Comparison of ENCODE assay signal across 12 mouse cellular contexts in genomic region chr16:33163330-33164090, GRCm38 (mm10). TPM values are rescaled to one million over a fixed set of nuclear protein-coding genes. Genes with fewer than 3 reads are reported as not detected.
A peak's percentile ranks its signal among the peaks of the same experiment; 100 is the strongest.
DNase-seq lines count a peak whose midpoint lies in the region; ATAC-seq lines count a peak whose summit lies in the region.
"Had no signal": no experiment of that assay in that cellular context is flagged by ENCODE, and none has a peak within 500 bp of the region (broad histone marks: within the 10 kb centered on the region; RNA-seq: fewer than 3 reads in every experiment).

No protein-coding gene starts in this region.

- H3K4me2 ChIP-seq in liver, embryonic 16.5 days (ENCODE audit: low read depth, low read length) = no peak overlapping the region
- H3K4me2 ChIP-seq: forebrain, embryonic 13.5 days; neural tube, embryonic 15.5 days had no signal

- DNase-seq in liver = no peak
- DNase-seq in adrenal gland, adult 18-20 months (ENCODE audit: low spot score in 2 of 2) = peak; percentile 51 to 68
- peak; percentile 84 for DNase-seq in adrenal gland, postnatal 25 days
- DNase-seq in heart, postnatal 14 days = peak; percentile 52 to 67
- no peak for DNase-seq in left cerebral cortex, adult 18-20 months (ENCODE audit: low spot score in 2 of 2)
- no peak for DNase-seq in urinary bladder, adult 2 months (ENCODE audit: low spot score)
- DNase-seq: right cerebral cortex, postnatal 4 days had no signal

- intact Hi-C loops in heart, postnatal 14 days (cut with DNase I) = no loop called here

- H3K9me3 ChIP-seq in liver, embryonic 16.5 days (replicated peaks; ENCODE audit: control insufficient read depth, low read length) = 0 out of 2 replicates have a peak, but pooled peaks cover 2% of the 10 kb centered on the region
- H3K9me3 ChIP-seq: forebrain, embryonic 13.5 days; neural tube, embryonic 15.5 days had no signal

- H3K4me3 ChIP-seq in liver, embryonic 16.5 days (ENCODE audit: low read depth, low read length) = no peak overlapping the region
- H3K4me3 ChIP-seq: forebrain, embryonic 13.5 days; neural tube, embryonic 15.5 days had no signal

- no peak overlapping the region for H3K27ac ChIP-seq in liver, embryonic 16.5 days (ENCODE audit: low read length)
- H3K27ac ChIP-seq: forebrain, embryonic 13.5 days; neural tube, embryonic 15.5 days had no signal

- H3K9ac ChIP-seq in liver, embryonic 16.5 days (ENCODE audit: low read depth, low read length) = no peak overlapping the region
- H3K9ac ChIP-seq: forebrain, embryonic 13.5 days; neural tube, embryonic 15.5 days had no signal

- no peaks in the 10 kb centered on the region for H3K4me1 ChIP-seq in liver, embryonic 16.5 days (ENCODE audit: control insufficient read depth, low read depth, low read length)
- H3K4me1 ChIP-seq: forebrain, embryonic 13.5 days; neural tube, embryonic 15.5 days had no signal

- no peaks in the 10 kb centered on the region for H3K27me3 ChIP-seq in liver, embryonic 16.5 days (ENCODE audit: control insufficient read depth, insufficient read depth, low read depth, low read length)
- H3K27me3 ChIP-seq: CH12.LX; forebrain, embryonic 13.5 days; neural tube, embryonic 15.5 days had no signal

- WGBS in liver, embryonic 16.5 days (ENCODE audit: insufficient replicate concordance) = 53% methylated on average over 13 of the region's 13 CpGs

- no peaks in the 10 kb centered on the region for H3K36me3 ChIP-seq in liver, embryonic 16.5 days (ENCODE audit: control insufficient read depth, insufficient read depth)
- H3K36me3 ChIP-seq: neural tube, embryonic 15.5 days had no signal

- peak; percentile 75 for ATAC-seq in liver, embryonic 16.5 days (ENCODE audit: low read depth)
- ATAC-seq: forebrain, embryonic 13.5 days; intestine, embryonic 16.5 days had no signal

RNA-seq across cellular contexts. Expression of gene Osbpl11, which starts 21.4 kb away (rescaled TPM):
- 4.1 and 4.4 TPM in 2 replicates for polyA plus RNA-seq in liver, embryonic 16.5 days (2015; fragmentation: Nextera tagmentation; extraction: Ambion mirVana)
- total RNA-seq in adrenal gland, adult 18-20 months (2021) = 10 to 100 TPM; 44.9 to 47.3 TPM
- total RNA-seq in adrenal gland, postnatal 25 days (2021) = 40.1 and 42.8 TPM in 2 replicates
- total RNA-seq in heart, postnatal 14 days (2021) = 10 to 100 TPM; 22.9 to 23.2 TPM
- 10 to 100 TPM; 17.5 to 18.0 TPM for total RNA-seq in left cerebral cortex, adult 18-20 months (2021)
- 12.1 and 13.6 TPM in 2 replicates for polyA plus RNA-seq in urinary bladder, adult 2 months (2012; rRNA removed)

Comparison
In these comparisons a context has a peak if more than half of its experiments do, and no peak if none do; other contexts are left out.
1. DNase-seq: peak in adrenal gland, adult 18-20 months (2 of 2), adrenal gland, postnatal 25 days (single experiment) and heart, postnatal 14 days (2 of 2); none in liver (single experiment), left cerebral cortex, adult 18-20 months (0 of 2) and urinary bladder, adult 2 months (single experiment).